ENCODE assay signal across 10 mouse cellular contexts in genomic region chr9:116965691-116966090, GRCm38 (mm10).
A peak's percentile ranks its signal among the peaks of the same experiment; 100 is the strongest.
DNase-seq lines count a peak whose midpoint lies in the region; ATAC-seq and TF ChIP-seq lines count a peak whose summit lies in the region.
"Had no signal": no experiment of that assay in that cellular context is flagged by ENCODE, and none has a peak within 500 bp of the region (broad histone marks: within the 10 kb centered on the region; RNA-seq: fewer than 3 reads in every experiment).

No protein-coding gene starts in this region.

- H3K27me3 ChIP-seq in forebrain, embryonic 10.5 days (ENCODE audit: poor library complexity, severe bottlenecking) = no peaks in the 10 kb centered on the region
- H3K27me3 ChIP-seq in forebrain, embryonic 16.5 days (replicated peaks; ENCODE audit: control insufficient read depth, insufficient read depth, low read length) = no peaks in the 10 kb centered on the region
- H3K27me3 ChIP-seq in midbrain, embryonic 15.5 days (replicated peaks) = no peaks in the 10 kb centered on the region
- no peaks in the 10 kb centered on the region for H3K27me3 ChIP-seq in midbrain, embryonic 16.5 days (ENCODE audit: control insufficient read depth, insufficient read depth, low read depth, low read length)
- H3K27me3 ChIP-seq in kidney, postnatal 0 days (ENCODE audit: insufficient read depth, low read length) = no peaks in the 10 kb centered on the region
- H3K27me3 ChIP-seq in stomach, postnatal 0 days (ENCODE audit: control insufficient read depth, insufficient read depth, low read length) = no peaks in the 10 kb centered on the region
- no peaks in the 10 kb centered on the region for H3K27me3 ChIP-seq in liver, postnatal 0 days (ENCODE audit: insufficient read depth, low read length)

- WGBS in forebrain, embryonic 10.5 days = 48% methylated on average over 6 of the region's 6 CpGs
- 24% methylated on average over 6 of the region's 6 CpGs for WGBS in forebrain, embryonic 16.5 days
- WGBS in midbrain, embryonic 15.5 days = 44% methylated on average over 6 of the region's 6 CpGs
- 45% methylated on average over 6 of the region's 6 CpGs for WGBS in midbrain, embryonic 16.5 days
- WGBS in kidney, postnatal 0 days = 54% methylated on average over 6 of the region's 6 CpGs
- WGBS in stomach, postnatal 0 days = 76% methylated on average over 6 of the region's 6 CpGs
- WGBS in liver, postnatal 0 days (ENCODE audit: insufficient replicate concordance) = 81% methylated on average over 6 of the region's 6 CpGs

- TF ChIP-seq CTCF in kidney, postnatal 0 days (IDR thresholded peaks at IDR 0.05; ENCODE audit: low read depth) = no peak
- TF ChIP-seq CTCF in stomach, postnatal 0 days (IDR thresholded peaks at IDR 0.05; ENCODE audit: low read depth) = no peak
- TF ChIP-seq CTCF in liver, postnatal 0 days (IDR thresholded peaks at IDR 0.05; ENCODE audit: low read depth) = no peak

- H3K4me3 ChIP-seq in forebrain, embryonic 10.5 days = no peak overlapping the region
- no peak overlapping the region for H3K4me3 ChIP-seq in forebrain, embryonic 16.5 days (replicated peaks; ENCODE audit: low read length)
- no peak overlapping the region for H3K4me3 ChIP-seq in midbrain, embryonic 15.5 days
- H3K4me3 ChIP-seq in midbrain, embryonic 16.5 days (ENCODE audit: low read depth, low read length) = no peak overlapping the region
- no peak overlapping the region for H3K4me3 ChIP-seq in kidney, postnatal 0 days (replicated peaks; ENCODE audit: low read depth, low read length)
- H3K4me3 ChIP-seq in stomach, postnatal 0 days (ENCODE audit: low read depth, low read length) = no peak overlapping the region
- H3K4me3 ChIP-seq in liver, postnatal 0 days (ENCODE audit: low read depth, low read length) = no peak overlapping the region

- no peak overlapping the region for H3K9ac ChIP-seq in forebrain, embryonic 16.5 days (replicated peaks; ENCODE audit: low read depth, low read length)
- no peak overlapping the region for H3K9ac ChIP-seq in midbrain, embryonic 15.5 days
- H3K9ac ChIP-seq in midbrain, embryonic 16.5 days (ENCODE audit: low read depth, low read length) = no peak overlapping the region
- H3K9ac ChIP-seq in kidney, postnatal 0 days (ENCODE audit: low read depth, low read length) = no peak overlapping the region
- H3K9ac ChIP-seq in stomach, postnatal 0 days (ENCODE audit: low read length) = no peak overlapping the region
- H3K9ac ChIP-seq in liver, postnatal 0 days (replicated peaks) = no peak overlapping the region

- H3K4me1 ChIP-seq in forebrain, embryonic 10.5 days = peaks cover 12% of the 10 kb centered on the region
- H3K4me1 ChIP-seq in forebrain, embryonic 16.5 days (replicated peaks; ENCODE audit: control insufficient read depth, insufficient read depth, low read length) = peaks cover 6% of the 10 kb centered on the region; the same call in 1 of the 2 replicates
- H3K4me1 ChIP-seq in midbrain, embryonic 15.5 days = peaks cover 5% of the 10 kb centered on the region; the same call in 1 of the 2 replicates
- H3K4me1 ChIP-seq in midbrain, embryonic 16.5 days (ENCODE audit: control insufficient read depth, insufficient read depth, low read length) = peaks cover 9% of the 10 kb centered on the region
- H3K4me1 ChIP-seq in kidney, postnatal 0 days (replicated peaks; ENCODE audit: insufficient read depth, low read length) = 0 out of 2 replicates have a peak, but pooled peaks cover 5% of the 10 kb centered on the region
- no peaks in the 10 kb centered on the region for H3K4me1 ChIP-seq in stomach, postnatal 0 days (replicated peaks; ENCODE audit: control insufficient read depth, insufficient read depth)
- H3K4me1 ChIP-seq in liver, postnatal 0 days (ENCODE audit: insufficient read depth) = no peaks in the 10 kb centered on the region

- peak overlapping the region; percentile 44 for H3K27ac ChIP-seq in forebrain, embryonic 10.5 days
- no peak overlapping the region for H3K27ac ChIP-seq in forebrain, embryonic 16.5 days (ENCODE audit: low read length)
- H3K27ac ChIP-seq in midbrain, embryonic 15.5 days = 0 out of 2 replicates have a peak overlapping the region, but pooled peaks have one; percentile 17
- no peak overlapping the region for H3K27ac ChIP-seq in midbrain, embryonic 16.5 days (ENCODE audit: low read length)
- no peak overlapping the region for H3K27ac ChIP-seq in kidney, postnatal 0 days
- H3K27ac ChIP-seq in stomach, postnatal 0 days (replicated peaks) = no peak overlapping the region
- no peak overlapping the region for H3K27ac ChIP-seq in liver, postnatal 0 days (ENCODE audit: low read depth)

- H3K9me3 ChIP-seq in forebrain, embryonic 10.5 days = peaks cover 4% of the 10 kb centered on the region; the same call in 1 of the 2 replicates
- no peaks in the 10 kb centered on the region for H3K9me3 ChIP-seq in forebrain, embryonic 16.5 days (ENCODE audit: control insufficient read depth, low read length)
- no peaks in the 10 kb centered on the region for H3K9me3 ChIP-seq in midbrain, embryonic 15.5 days
- H3K9me3 ChIP-seq in midbrain, embryonic 16.5 days (replicated peaks; ENCODE audit: control insufficient read depth, low read length, poor library complexity, severe bottlenecking) = peaks cover 2% of the 10 kb centered on the region; the same call in 1 of the 2 replicates
- no peaks in the 10 kb centered on the region for H3K9me3 ChIP-seq in kidney, postnatal 0 days (replicated peaks; ENCODE audit: low read length)
- peaks cover 3% of the 10 kb centered on the region; the same call in 1 of the 2 replicates for H3K9me3 ChIP-seq in stomach, postnatal 0 days (ENCODE audit: control insufficient read depth, low read length)
- H3K9me3 ChIP-seq in liver, postnatal 0 days (ENCODE audit: low read length) = no peaks in the 10 kb centered on the region

- TF ChIP-seq EP300 in stomach, postnatal 0 days (optimal IDR thresholded peaks at IDR 0.05) = no peak
- no peak for TF ChIP-seq EP300 in liver, postnatal 0 days (IDR thresholded peaks at IDR 0.05; ENCODE audit: low read depth)

- DNase-seq in forebrain, embryonic 10.5 days (ENCODE audit: extremely low spot score, low spot score) = peak; percentile 24
- no peak for DNase-seq in kidney, postnatal 0 days (ENCODE audit: low spot score)
- no peak for DNase-seq in stomach, postnatal 0 days (ENCODE audit: low spot score)
- DNase-seq in liver, postnatal 0 days = no peak
- DNase-seq in right cerebral cortex, adult 2 months (ENCODE audit: low spot score in 2 of 2) = no peak
- DNase-seq: layer of hippocampus, postnatal 36 days; lung, postnatal 36 days had no signal

- no peak for ATAC-seq in forebrain, embryonic 16.5 days
- ATAC-seq in midbrain, embryonic 15.5 days (replicated peaks) = 0 out of 2 replicates have a peak, but pooled peaks have one; percentile 27
- ATAC-seq in midbrain, embryonic 16.5 days = no peak
- no peak; the same call in 1 of the 2 replicates for ATAC-seq in kidney, postnatal 0 days (replicated peaks; ENCODE audit: low FRiP score, low read depth)
- ATAC-seq in stomach, postnatal 0 days (ENCODE audit: low FRiP score, low TSS enrichment) = no peak
- ATAC-seq in liver, postnatal 0 days = no peak

- H3K4me2 ChIP-seq in forebrain, embryonic 16.5 days (ENCODE audit: low read length) = no peak overlapping the region
- H3K4me2 ChIP-seq in midbrain, embryonic 15.5 days = no peak overlapping the region
- no peak overlapping the region for H3K4me2 ChIP-seq in midbrain, embryonic 16.5 days (ENCODE audit: low read length)
- peak overlapping the region; percentile 26; the same call in 1 of the 2 replicates for H3K4me2 ChIP-seq in kidney, postnatal 0 days (ENCODE audit: low read length)
- H3K4me2 ChIP-seq in stomach, postnatal 0 days (replicated peaks; ENCODE audit: low read depth) = peak overlapping the region; percentile 17; the same call in 1 of the 2 replicates
- H3K4me2 ChIP-seq in liver, postnatal 0 days (ENCODE audit: low read depth, low read length) = no peak overlapping the region

- no peaks in the 10 kb centered on the region for H3K36me3 ChIP-seq in forebrain, embryonic 10.5 days (replicated peaks)
- no peaks in the 10 kb centered on the region for H3K36me3 ChIP-seq in forebrain, embryonic 16.5 days (ENCODE audit: control insufficient read depth, insufficient read depth)
- no peaks in the 10 kb centered on the region for H3K36me3 ChIP-seq in midbrain, embryonic 15.5 days (replicated peaks)
- H3K36me3 ChIP-seq in midbrain, embryonic 16.5 days (ENCODE audit: control insufficient read depth, insufficient read depth, low read length) = no peaks in the 10 kb centered on the region
- H3K36me3 ChIP-seq in kidney, postnatal 0 days (ENCODE audit: insufficient read depth, low read length) = no peaks in the 10 kb centered on the region
- no peaks in the 10 kb centered on the region for H3K36me3 ChIP-seq in stomach, postnatal 0 days (ENCODE audit: control insufficient read depth, insufficient read depth, low read length)
- H3K36me3 ChIP-seq in liver, postnatal 0 days (replicated peaks; ENCODE audit: insufficient read depth, low read length) = no peaks in the 10 kb centered on the region

Comparison
In these comparisons a context has a peak if more than half of its experiments do, and no peak if none do; other contexts are left out.
1. H3K27ac ChIP-seq: peak in forebrain, embryonic 10.5 days (single experiment) and midbrain, embryonic 15.5 days (single experiment); none in forebrain, embryonic 16.5 days (single experiment), midbrain, embryonic 16.5 days (single experiment), kidney, postnatal 0 days (single experiment), stomach, postnatal 0 days (single experiment) and liver, postnatal 0 days (single experiment).
2. H3K4me2 ChIP-seq: peak in kidney, postnatal 0 days (single experiment) and stomach, postnatal 0 days (single experiment); none in forebrain, embryonic 16.5 days (single experiment), midbrain, embryonic 15.5 days (single experiment), midbrain, embryonic 16.5 days (single experiment) and liver, postnatal 0 days (single experiment).